Mouse (Mus musculus): ENCODE results near the gene Lhx5.

GRCm38 (mm10) chr5:120413436-120413835, 18.1 kb upstream of the Lhx5 start:
- TF ChIP-seq CTCF (conservative IDR thresholded peaks at IDR 0.05 in 1 of 2, IDR thresholded peaks at IDR 0.05 in 1 of 2; ENCODE audit: low read depth in 2 of 2, low read length in 2 of 2) (no peak), MAFK (IDR thresholded peaks at IDR 0.05; ENCODE audit: insufficient replicate concordance, low read length) (no peak), GABPA (IDR thresholded peaks at IDR 0.05; ENCODE audit: insufficient replicate concordance, low read depth, low read length) (no peak), RCOR1 (conservative IDR thresholded peaks at IDR 0.05; ENCODE audit: low read depth, low read length) (no peak), POLR2A (IDR thresholded peaks at IDR 0.05; ENCODE audit: low read depth, low read length) (no peak), EP300 (IDR thresholded peaks at IDR 0.05; ENCODE audit: low read length) (no peak), MEF2A (IDR thresholded peaks at IDR 0.05; ENCODE audit: borderline replicate concordance, low read depth, low read length) (no peak), ETS1 (conservative IDR thresholded peaks at IDR 0.05; ENCODE audit: low read depth, low read length) (no peak), NRF1 (IDR thresholded peaks at IDR 0.05; ENCODE audit: low read depth, low read length) (no peak), RAD21 (IDR thresholded peaks at IDR 0.05; ENCODE audit: low read depth, low read length) (no peak), MAX (IDR thresholded peaks at IDR 0.05; ENCODE audit: low read length) (no peak), SIN3A (IDR thresholded peaks at IDR 0.05; ENCODE audit: low read length) (no peak), JUN (IDR thresholded peaks at IDR 0.05; ENCODE audit: insufficient read depth, low read depth, low read length) (no peak)
